Mouse (Mus musculus): ENCODE data around the gene Prrt1.

DNA sequence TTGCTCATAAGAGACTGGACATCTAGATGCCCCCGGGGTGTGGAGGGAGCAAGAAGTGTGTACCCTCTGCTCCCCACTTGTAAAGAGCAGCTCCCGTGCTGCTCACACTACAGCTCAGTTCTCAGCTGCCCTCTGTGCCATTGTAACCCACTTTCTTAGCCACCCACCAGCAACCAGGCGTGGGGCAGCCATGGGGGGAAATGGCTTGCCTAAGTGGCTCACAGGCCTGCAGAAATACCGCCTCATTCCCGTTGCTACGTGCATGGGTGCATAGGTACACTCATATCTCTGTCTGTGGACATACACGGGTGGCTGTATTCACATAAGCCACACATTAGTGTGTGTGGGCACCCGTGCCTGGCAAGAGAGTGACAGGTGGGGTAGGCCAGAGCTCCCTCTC is 33.6 kb downstream of the Prrt1 start:
- no peak for TF ChIP-seq RCOR1 (conservative IDR thresholded peaks at IDR 0.05; ENCODE audit: low read depth, low read length)
- TF ChIP-seq GABPA (IDR thresholded peaks at IDR 0.05; ENCODE audit: insufficient replicate concordance, low read depth, low read length) = no peak
- TF ChIP-seq E2F4 (IDR thresholded peaks at IDR 0.05; ENCODE audit: insufficient replicate concordance, low read depth, low read length) = no peak
